Mouse (Mus musculus) kidney, adult 2 months (tissue): Measurements from ENCODE around the gene Vgll4. TPM values are rescaled to one million over a fixed set of nuclear protein-coding genes. Genes with fewer than 3 reads are reported as not detected.
A peak's percentile ranks its signal among the peaks of the same experiment; 100 is the strongest.

Experiments used
- DNase-seq: peaks from one replicate; pipeline ENCODE4 v3.0.0; 2021
- H3K27ac ChIP-seq: fragments of 200-500 bp; 2 replicates; pipeline ENCODE4 v1.5.1; 2012; ENCODE audit warnings: low read depth, low read length, control low read depth, inconsistent platforms; ENCODE audit not compliant: insufficient read depth
- H3K27me3 ChIP-seq: fragments of 200-500 bp; replicated peaks from 2 replicates; pipeline ENCODE4 v1.6.1; 2012; ENCODE audit warnings: mild to moderate bottlenecking, moderate library complexity, low read length, inconsistent platforms; ENCODE audit not compliant: control insufficient read depth, insufficient read depth
- H3K36me3 ChIP-seq: fragments of 200-500 bp; 2 replicates; pipeline ENCODE4 v1.6.1; 2012; ENCODE audit warnings: mild to moderate bottlenecking, moderate library complexity, low read length, inconsistent platforms; ENCODE audit not compliant: control insufficient read depth, insufficient read depth
- H3K4me1 ChIP-seq: fragments of 200-500 bp; 2 replicates; pipeline ENCODE4 v1.6.1; 2011; ENCODE audit warnings: low read length; ENCODE audit not compliant: control insufficient read depth, insufficient read depth
- H3K4me3 ChIP-seq: fragments of 200-500 bp; 2 replicates; pipeline ENCODE4 v1.5.1; 2011; ENCODE audit warnings: mild to moderate bottlenecking, low read depth, low read length, control low read depth; ENCODE audit not compliant: insufficient read depth
- CTCF ChIP-seq: fragments of 200-500 bp; conservative IDR thresholded peaks from 2 replicates; pipeline ENCODE4 v1.5.1; 2011; ENCODE audit warnings: low read depth, mild to moderate bottlenecking, control low read depth, low read length, moderate library complexity, mixed read lengths; ENCODE audit not compliant: insufficient read depth, insufficient read length
- POLR2A ChIP-seq: fragments of 200-500 bp; IDR thresholded peaks from one replicate; pipeline ENCODE4 v1.6.1; 2011; ENCODE audit warnings: low read depth, low read length, control low read depth
- whole genome bisulfite sequencing: fragments of 180-500 bp; shearing (Covaris S2); methylation state at CpG from one replicate; pipeline ENCODE4 v1.1.7; 2018; 5-methylcytosine and 5-hydroxymethylcytosine counted together
- polyA plus RNA-seq: library from polyadenylated mRNA; depleted of rRNA; stranded (reverse); fragments of >200 nt; gene quantifications from 2 replicates; pipeline ENCODE4 v1.2.3, GENCODE M21; 2012

The Vgll4 gene
- polyA plus RNA-seq, 1 experiment: 60.5 TPM

DNA sequence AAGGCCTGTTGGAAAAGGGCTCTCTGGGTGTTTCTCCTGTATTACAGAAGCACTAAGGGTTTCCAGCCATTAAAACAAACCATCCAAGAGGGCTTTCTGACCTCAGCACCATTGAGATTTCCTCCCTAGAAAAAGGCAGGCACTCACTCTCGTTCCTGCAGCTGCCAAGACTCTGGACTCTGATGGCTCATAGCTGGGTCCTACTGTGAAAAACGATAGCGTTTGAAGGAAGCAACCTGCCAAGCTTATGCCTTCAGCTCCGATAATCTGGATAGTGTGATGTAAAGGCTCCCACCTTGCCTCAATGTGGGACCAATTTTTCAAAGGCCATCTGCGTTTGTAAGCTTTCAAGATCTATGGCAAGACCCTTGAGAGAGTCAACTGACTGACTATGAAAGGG, 24.3 kb upstream of the Vgll4 start:
- H3K4me1 ChIP-seq: no peaks in the 10 kb centered on the region
- 86% methylated on average over 5 of the region's 5 CpGs for WGBS
- no peaks in the 10 kb centered on the region for H3K27me3 ChIP-seq
- TF ChIP-seq CTCF (no peak), POLR2A (no peak)
- no peak overlapping the region for H3K4me3 ChIP-seq
- no peak overlapping the region for H3K27ac ChIP-seq
- no peaks in the 10 kb centered on the region for H3K36me3 ChIP-seq
- no peak for DNase-seq

DNA sequence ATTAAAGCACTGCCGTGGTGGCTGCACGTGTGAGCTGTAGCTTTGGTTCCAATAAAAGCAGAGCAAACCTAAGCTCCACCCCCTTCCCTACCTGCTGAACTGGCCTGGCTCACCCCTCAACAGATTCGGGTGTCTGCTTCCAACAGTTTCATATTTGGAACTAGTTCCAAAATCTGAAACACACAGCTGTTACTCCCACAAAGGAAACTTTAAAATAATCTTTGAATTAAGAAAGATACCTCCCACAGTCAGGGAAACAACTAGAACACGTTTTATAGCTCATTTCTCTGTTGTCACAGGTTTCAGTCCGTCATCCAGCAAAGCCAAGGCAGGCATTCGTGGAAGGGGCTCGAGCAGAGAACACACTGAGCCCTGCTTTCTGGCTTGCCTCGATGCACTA, 23.9 kb upstream of the Vgll4 start:
- Histone ChIP-seq H3K4me3 (no peak overlapping the region), H3K27me3 (no peaks in the 10 kb centered on the region), H3K27ac (no peak overlapping the region), H3K4me1 (no peaks in the 10 kb centered on the region), H3K36me3 (no peaks in the 10 kb centered on the region)
- DNase-seq: no peak
- 65% methylated on average over 8 of the region's 8 CpGs for WGBS
- TF ChIP-seq CTCF (no peak), POLR2A (no peak)

GRCm38 (mm10) chr6:114991909-114992308, 22.1 kb upstream of the Vgll4 start:
- no peaks in the 10 kb centered on the region for H3K4me1 ChIP-seq
- DNase-seq: no peak
- WGBS: 88% methylated on average over 4 of the region's 4 CpGs
- TF ChIP-seq POLR2A: no peak
- no peak for TF ChIP-seq CTCF
- H3K36me3 ChIP-seq: no peaks in the 10 kb centered on the region
- no peak overlapping the region for H3K27ac ChIP-seq
- H3K4me3 ChIP-seq: no peak overlapping the region
- no peaks in the 10 kb centered on the region for H3K27me3 ChIP-seq

DNA sequence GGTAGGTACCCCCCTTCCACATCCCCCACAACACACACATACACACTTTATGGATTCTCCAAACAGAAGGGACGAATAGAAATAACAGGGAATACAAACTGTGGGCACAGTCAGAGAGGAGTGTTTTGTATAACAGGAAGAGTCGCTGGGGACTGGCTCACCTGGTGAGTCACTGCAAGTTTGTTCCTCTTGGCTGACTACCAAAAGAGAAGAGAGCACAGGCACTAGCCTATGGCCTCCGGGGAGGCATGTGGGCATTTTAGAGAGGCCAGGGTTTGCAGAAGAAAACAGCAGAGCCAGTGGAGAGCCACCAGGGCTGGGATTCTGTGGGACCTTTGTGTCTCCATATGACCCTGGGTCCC, 18.8 kb upstream of the Vgll4 start:
- Histone ChIP-seq H3K27me3 (no peaks in the 10 kb centered on the region), H3K4me3 (no peak overlapping the region), H3K4me1 (no peaks in the 10 kb centered on the region), H3K27ac (peak overlapping the region; percentile 69), H3K36me3 (no peaks in the 10 kb centered on the region)
- WGBS: 34% methylated on average over 3 of the region's 3 CpGs
- TF ChIP-seq CTCF (no peak), POLR2A (no peak)
- peak; percentile 67 for DNase-seq

DNA sequence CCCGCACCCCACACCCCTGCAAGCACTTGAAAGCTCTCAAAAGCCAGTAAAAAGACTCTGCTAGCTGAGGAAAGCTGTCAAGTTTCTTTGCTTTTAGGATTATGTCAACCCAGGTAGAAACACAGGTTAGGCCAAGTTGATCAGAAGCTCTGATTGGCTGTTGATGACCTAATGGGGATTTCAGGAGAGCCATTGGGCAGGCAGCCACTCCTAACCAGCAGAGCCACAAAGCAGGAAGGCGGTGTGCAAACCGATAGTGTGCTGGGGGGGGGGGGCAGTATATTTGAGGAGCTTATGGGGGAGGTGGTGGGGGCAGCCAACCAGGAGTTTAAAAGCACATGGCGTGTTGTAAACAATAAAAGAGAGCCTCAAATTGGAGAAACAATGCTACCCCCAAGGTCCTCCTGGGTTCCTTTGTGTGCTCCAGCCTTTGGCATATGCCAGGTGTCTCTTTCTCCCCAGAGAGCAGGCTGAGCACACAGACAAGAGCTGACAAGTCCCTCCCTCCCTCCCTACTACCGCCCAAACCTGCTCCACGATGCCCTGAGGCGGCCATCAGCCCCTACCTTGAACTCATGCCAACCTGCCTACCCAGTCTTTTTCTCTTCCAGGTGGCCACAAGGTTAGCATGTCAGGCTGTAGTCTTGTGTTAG, 18.3 kb upstream of the Vgll4 start:
- TF ChIP-seq CTCF (no peak), POLR2A (no peak)
- Histone ChIP-seq H3K36me3 (no peaks in the 10 kb centered on the region), H3K4me1 (no peaks in the 10 kb centered on the region), H3K27ac (peak overlapping the region; percentile 69; the same call in 1 of the 2 replicates), H3K27me3 (no peaks in the 10 kb centered on the region), H3K4me3 (no peak overlapping the region)
- DNase-seq: peak; percentile 45
- WGBS: 63% methylated on average over 7 of the region's 7 CpGs

GRCm38 (mm10) chr6:114982671-114983070, 12.9 kb upstream of the Vgll4 start:
- TF ChIP-seq POLR2A (no peak), CTCF (no peak)
- Histone ChIP-seq H3K27me3 (no peaks in the 10 kb centered on the region), H3K4me3 (no peak overlapping the region), H3K4me1 (no peaks in the 10 kb centered on the region), H3K36me3 (no peaks in the 10 kb centered on the region), H3K27ac (no peak overlapping the region)
- no peak for DNase-seq
- WGBS: 50% methylated on average over 7 of the region's 7 CpGs

DNA sequence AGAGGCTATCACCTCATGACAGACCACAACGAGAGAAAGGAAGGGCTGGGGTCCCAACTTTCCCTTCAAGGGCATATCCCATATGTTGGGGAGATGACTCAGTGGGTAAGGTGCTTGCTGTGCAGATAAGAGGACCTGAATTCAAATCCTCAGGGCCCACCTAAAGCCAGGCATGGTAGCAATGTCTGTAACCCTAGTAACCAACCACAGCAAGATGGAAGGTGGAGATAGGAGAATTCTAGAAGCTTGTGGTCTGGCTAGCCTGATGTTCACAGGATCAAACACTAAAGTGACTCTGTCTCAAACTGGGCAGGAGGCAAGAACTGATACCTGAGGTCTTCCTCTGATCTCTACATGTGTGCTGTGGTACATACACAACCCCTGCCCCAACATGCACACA, 9.9 kb upstream of the Vgll4 start:
- Histone ChIP-seq H3K27me3 (no peaks in the 10 kb centered on the region), H3K4me3 (no peak overlapping the region), H3K4me1 (no peaks in the 10 kb centered on the region), H3K36me3 (no peaks in the 10 kb centered on the region), H3K27ac (no peak overlapping the region)
- DNase-seq: no peak
- 70% methylated on average over 1 of the region's 1 CpGs for WGBS
- TF ChIP-seq CTCF: no peak
- TF ChIP-seq POLR2A: no peak
